ENCODE assay signal across 22 mouse cellular contexts in genomic region chr11:35855567-35855966, GRCm38 (mm10). TPM values are rescaled to one million over a fixed set of nuclear protein-coding genes. Genes with fewer than 3 reads are reported as not detected.
A peak's percentile ranks its signal among the peaks of the same experiment; 100 is the strongest.
DNase-seq lines count a peak whose midpoint lies in the region; ATAC-seq and TF ChIP-seq lines count a peak whose summit lies in the region.
"Had no signal": no experiment of that assay in that cellular context is flagged by ENCODE, and none has a peak within 500 bp of the region (broad histone marks: within the 10 kb centered on the region; RNA-seq: fewer than 3 reads in every experiment).

No protein-coding gene starts in this region.

- no peaks in the 10 kb centered on the region for H3K9me3 ChIP-seq in forebrain, embryonic 11.5 days (ENCODE audit: control insufficient read depth, low read length)
- H3K9me3 ChIP-seq in forebrain, postnatal 0 days (ENCODE audit: low read length), result no peaks in the 10 kb centered on the region
- no peaks in the 10 kb centered on the region for H3K9me3 ChIP-seq in hindbrain, postnatal 0 days (ENCODE audit: low read length)
- no peaks in the 10 kb centered on the region for H3K9me3 ChIP-seq in midbrain, postnatal 0 days (ENCODE audit: low read length)
- H3K9me3 ChIP-seq: heart, embryonic 10.5 days; limb, embryonic 12.5 days; liver, embryonic 13.5 days; lung, embryonic 15.5 days had no signal

- H3K4me2 ChIP-seq in forebrain, embryonic 11.5 days (ENCODE audit: low read depth, low read length, severe bottlenecking), result no peak overlapping the region
- H3K4me2 ChIP-seq in forebrain, postnatal 0 days (ENCODE audit: low read depth), result no peak overlapping the region
- no peak overlapping the region for H3K4me2 ChIP-seq in hindbrain, postnatal 0 days (ENCODE audit: low read depth, low read length)
- no peak overlapping the region for H3K4me2 ChIP-seq in midbrain, postnatal 0 days (ENCODE audit: low read depth, low read length, poor library complexity, severe bottlenecking)
- H3K4me2 ChIP-seq: limb, embryonic 12.5 days; liver, embryonic 13.5 days; lung, embryonic 15.5 days had no signal

- no peak for DNase-seq in forebrain, embryonic 11.5 days (ENCODE audit: low spot score)
- DNase-seq in forebrain, postnatal 0 days, result peak; percentile 69
- DNase-seq in hindbrain, postnatal 0 days (ENCODE audit: low spot score), result no peak
- no peak for DNase-seq in midbrain, postnatal 0 days (ENCODE audit: low spot score)
- no peak for DNase-seq in cerebellum, postnatal 25 days
- no peak for DNase-seq in thymus, postnatal 14 days
- no peak for DNase-seq in cerebellum, adult 9-10 months
- DNase-seq: adrenal gland, postnatal 25 days; cerebellum, adult 9-11 months; gastrocnemius, postnatal 36 days; heart, postnatal 10 days; kidney, adult 9 months; liver, embryonic 13.5 days; retina, postnatal 1 day; right cerebral cortex, postnatal 4 days had no signal

- ATAC-seq in forebrain, embryonic 11.5 days (replicated peaks; ENCODE audit: low FRiP score), result no peak
- ATAC-seq in forebrain, postnatal 0 days, result peak; percentile 9; the same call in 1 of the 2 replicates
- no peak for ATAC-seq in hindbrain, postnatal 0 days
- ATAC-seq in midbrain, postnatal 0 days (ENCODE audit: low FRiP score), result no peak
- ATAC-seq: activated CD4-positive, CD25-positive, alpha-beta regulatory T cell, adult 4 months; inflammation-experienced regulatory T-cells, adult 6 months; Patski had no signal

- H3K4me3 ChIP-seq in forebrain, embryonic 11.5 days (ENCODE audit: low read depth, low read length), result no peak overlapping the region
- no peak overlapping the region for H3K4me3 ChIP-seq in forebrain, postnatal 0 days (ENCODE audit: low read depth, low read length)
- no peak overlapping the region for H3K4me3 ChIP-seq in hindbrain, postnatal 0 days (ENCODE audit: low read length)
- no peak overlapping the region for H3K4me3 ChIP-seq in midbrain, postnatal 0 days (ENCODE audit: low read depth, low read length)
- H3K4me3 ChIP-seq: heart, embryonic 10.5 days; limb, embryonic 12.5 days; liver, embryonic 13.5 days; lung, embryonic 15.5 days had no signal

- H3K27me3 ChIP-seq in forebrain, embryonic 11.5 days (ENCODE audit: control insufficient read depth, insufficient read depth, low read length), result no peaks in the 10 kb centered on the region
- no peaks in the 10 kb centered on the region for H3K27me3 ChIP-seq in forebrain, postnatal 0 days (ENCODE audit: insufficient read depth, low read length)
- no peaks in the 10 kb centered on the region for H3K27me3 ChIP-seq in hindbrain, postnatal 0 days (ENCODE audit: insufficient read depth, low read length)
- H3K27me3 ChIP-seq in midbrain, postnatal 0 days (ENCODE audit: insufficient read depth, low read length), result no peaks in the 10 kb centered on the region
- H3K27me3 ChIP-seq: limb, embryonic 12.5 days; liver, embryonic 13.5 days; lung, embryonic 15.5 days; Patski had no signal

- WGBS in forebrain, embryonic 11.5 days, result 76% methylated on average over 7 of the region's 9 CpGs
- 17% methylated on average over 7 of the region's 9 CpGs for WGBS in forebrain, postnatal 0 days
- WGBS in hindbrain, postnatal 0 days, result 34% methylated on average over 7 of the region's 9 CpGs
- WGBS in midbrain, postnatal 0 days, result 46% methylated on average over 7 of the region's 9 CpGs

- H3K36me3 ChIP-seq in forebrain, embryonic 11.5 days (ENCODE audit: control insufficient read depth, insufficient read depth, low read length), result no peaks in the 10 kb centered on the region
- peaks cover 30% of the 10 kb centered on the region for H3K36me3 ChIP-seq in forebrain, postnatal 0 days (ENCODE audit: insufficient read depth)
- 0 out of 2 replicates have a peak, but pooled peaks cover 8% of the 10 kb centered on the region for H3K36me3 ChIP-seq in hindbrain, postnatal 0 days (ENCODE audit: insufficient read depth, low read length)
- H3K36me3 ChIP-seq in midbrain, postnatal 0 days (ENCODE audit: insufficient read depth, low read length), result peaks cover 9% of the 10 kb centered on the region; the same call in 1 of the 2 replicates
- H3K36me3 ChIP-seq: limb, embryonic 12.5 days had no signal

- H3K27ac ChIP-seq in forebrain, embryonic 11.5 days (ENCODE audit: low read depth, low read length), result peak overlapping the region; percentile 91; the same call in 1 of the 2 replicates
- peak overlapping the region; percentile 87 for H3K27ac ChIP-seq in forebrain, postnatal 0 days (ENCODE audit: low read depth, low read length)
- H3K27ac ChIP-seq in hindbrain, postnatal 0 days, result peak overlapping the region; percentile 82; the same call in 1 of the 2 replicates
- peak overlapping the region; percentile 76; the same call in 1 of the 2 replicates for H3K27ac ChIP-seq in midbrain, postnatal 0 days (ENCODE audit: low read depth, low read length)
- H3K27ac ChIP-seq: heart, embryonic 10.5 days; limb, embryonic 12.5 days; liver, embryonic 13.5 days; lung, embryonic 15.5 days had no signal

- H3K4me1 ChIP-seq in forebrain, embryonic 11.5 days (replicated peaks; ENCODE audit: control insufficient read depth, insufficient read depth, low read length), result peaks cover 25% of the 10 kb centered on the region
- peaks cover 25% of the 10 kb centered on the region for H3K4me1 ChIP-seq in forebrain, postnatal 0 days (ENCODE audit: insufficient read depth)
- peaks cover 10% of the 10 kb centered on the region for H3K4me1 ChIP-seq in hindbrain, postnatal 0 days (ENCODE audit: insufficient read depth, low read length)
- H3K4me1 ChIP-seq in midbrain, postnatal 0 days (ENCODE audit: insufficient read depth, low read length), result peaks cover 12% of the 10 kb centered on the region; the same call in 1 of the 2 replicates
- H3K4me1 ChIP-seq: liver, embryonic 13.5 days; lung, embryonic 15.5 days had no signal

- H3K9ac ChIP-seq in forebrain, embryonic 11.5 days (ENCODE audit: low read length), result no peak overlapping the region
- no peak overlapping the region for H3K9ac ChIP-seq in forebrain, postnatal 0 days
- no peak overlapping the region; the same call in 1 of the 2 replicates for H3K9ac ChIP-seq in hindbrain, postnatal 0 days (replicated peaks; ENCODE audit: low read length)
- H3K9ac ChIP-seq in midbrain, postnatal 0 days (replicated peaks; ENCODE audit: low read length, poor library complexity, severe bottlenecking), result no peak overlapping the region
- H3K9ac ChIP-seq: limb, embryonic 12.5 days; liver, embryonic 13.5 days; lung, embryonic 15.5 days had no signal

- no peak for TF ChIP-seq CTCF in forebrain, postnatal 0 days (IDR thresholded peaks at IDR 0.05; ENCODE audit: low read depth)
- TF ChIP-seq CTCF in hindbrain, postnatal 0 days (IDR thresholded peaks at IDR 0.05; ENCODE audit: low read depth), result no peak
- TF ChIP-seq CTCF in midbrain, postnatal 0 days (IDR thresholded peaks at IDR 0.05), result no peak

RNA-seq across cellular contexts. Expression of gene Rars, which starts 21.3 kb away (rescaled TPM):
- 107 and 110 TPM in 2 replicates for polyA plus RNA-seq in forebrain, embryonic 11.5 days (2014; fragmentation: Nextera tagmentation; extraction: Ambion mirVana)
- total RNA-seq in forebrain, postnatal 0 days (2014; rRNA removed), result 37.8 and 56.6 TPM in 2 replicates
- 66.1 and 66.4 TPM in 2 replicates for polyA plus RNA-seq in forebrain, postnatal 0 days (2015; fragmentation: Nextera tagmentation; extraction: Ambion mirVana)
- 27.4 and 30.0 TPM in 2 replicates for total RNA-seq in hindbrain, postnatal 0 days (2014; rRNA removed)
- polyA plus RNA-seq in hindbrain, postnatal 0 days (2015; fragmentation: Nextera tagmentation; extraction: Ambion mirVana), result 56.6 and 58.7 TPM in 2 replicates
- 41.3 and 45.8 TPM in 2 replicates for total RNA-seq in midbrain, postnatal 0 days (2014; rRNA removed)
- 61.9 and 66.2 TPM in 2 replicates for polyA plus RNA-seq in midbrain, postnatal 0 days (2015; fragmentation: Nextera tagmentation; extraction: Ambion mirVana)

RNA-seq across cellular contexts. Expression of gene Fbll1, which starts 56.9 kb away (rescaled TPM):
- polyA plus RNA-seq in forebrain, embryonic 11.5 days (2014; fragmentation: Nextera tagmentation; extraction: Ambion mirVana), result 2.1 and 2.3 TPM in 2 replicates
- 51.2 and 72.6 TPM in 2 replicates for total RNA-seq in forebrain, postnatal 0 days (2014; rRNA removed)
- 32.9 and 35.4 TPM in 2 replicates for polyA plus RNA-seq in forebrain, postnatal 0 days (2015; fragmentation: Nextera tagmentation; extraction: Ambion mirVana)
- total RNA-seq in hindbrain, postnatal 0 days (2014; rRNA removed), result 64.1 and 65.2 TPM in 2 replicates
- polyA plus RNA-seq in hindbrain, postnatal 0 days (2015; fragmentation: Nextera tagmentation; extraction: Ambion mirVana), result 30.4 and 35.0 TPM in 2 replicates
- 57.1 and 75.5 TPM in 2 replicates for total RNA-seq in midbrain, postnatal 0 days (2014; rRNA removed)
- 31.0 and 34.6 TPM in 2 replicates for polyA plus RNA-seq in midbrain, postnatal 0 days (2015; fragmentation: Nextera tagmentation; extraction: Ambion mirVana)
- total RNA-seq: gastrocnemius, postnatal 36 days; heart, postnatal 10 days; neutrophil, adult 5-6 weeks had no signal
- polyA plus RNA-seq: activated CD4-positive, CD25-positive, alpha-beta regulatory T cell, adult 4 months; heart, embryonic 10.5 days; inflammation-experienced regulatory T-cells, adult 6 months; limb, embryonic 12.5 days; liver, embryonic 13.5 days; Patski had no signal
